Mouse (Mus musculus) CD4-positive helper T cell, adult 2 months (primary cell): ENCODE results near the gene Arpc4.

Experiments used
- DNase-seq: peaks from one replicate; pipeline ENCODE4 v3.0.0-alpha.2; 2012; ENCODE audit warnings: low read depth, missing footprints, low spot score

Arpc4 gene

DNA sequence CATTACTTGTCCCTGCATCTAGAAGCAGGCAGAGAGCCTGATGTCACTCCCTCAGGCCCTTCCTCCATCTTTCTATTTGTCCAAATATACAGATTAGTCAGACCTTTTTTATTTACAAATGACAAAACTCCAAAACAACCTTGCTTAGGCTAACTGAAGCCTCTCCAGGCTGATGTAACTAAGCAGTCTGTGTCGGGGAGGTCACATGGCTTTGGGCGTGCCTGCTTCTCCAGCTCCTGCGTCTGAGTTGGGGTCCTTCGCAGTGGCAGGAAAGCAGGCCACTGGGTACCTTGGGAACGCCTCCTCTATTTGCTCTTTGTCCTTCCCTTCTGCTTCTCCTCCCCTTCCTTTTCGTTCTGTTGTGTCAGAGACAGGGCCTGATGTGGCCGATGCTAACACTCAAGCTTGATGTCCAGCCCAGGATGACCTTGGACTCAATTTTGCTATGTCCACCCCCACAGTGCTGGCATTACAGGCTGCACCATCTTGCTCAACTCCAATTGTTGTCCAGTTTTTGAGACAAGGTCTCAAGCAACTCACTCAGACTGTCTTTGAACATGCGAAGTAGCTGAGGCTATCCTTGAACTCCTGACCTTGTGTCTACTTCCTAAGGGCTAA is 13.3 kb upstream of the Arpc4 start:
- DNase-seq: no peak

DNA sequence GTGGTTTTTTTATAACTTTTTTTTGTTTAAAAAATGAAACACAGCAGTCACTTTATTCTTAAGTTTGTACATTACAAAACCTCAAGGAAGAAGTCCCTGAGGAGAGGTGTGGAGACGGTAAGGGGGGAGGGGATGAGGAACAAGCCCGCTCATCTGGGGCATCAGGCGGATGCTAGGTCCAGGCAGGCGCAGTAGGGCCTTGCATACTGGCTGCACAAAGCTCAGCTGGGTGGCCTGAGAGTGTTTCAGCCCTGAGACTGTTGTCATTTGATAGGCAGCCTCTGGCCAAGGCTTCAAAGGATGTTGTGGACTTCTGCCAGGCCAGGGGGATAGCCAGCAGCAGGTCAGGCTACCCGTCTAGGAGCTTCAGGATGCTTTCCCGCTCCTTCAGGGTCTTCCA is 11.3 kb upstream of the Arpc4 start:
- no peak for DNase-seq

DNA sequence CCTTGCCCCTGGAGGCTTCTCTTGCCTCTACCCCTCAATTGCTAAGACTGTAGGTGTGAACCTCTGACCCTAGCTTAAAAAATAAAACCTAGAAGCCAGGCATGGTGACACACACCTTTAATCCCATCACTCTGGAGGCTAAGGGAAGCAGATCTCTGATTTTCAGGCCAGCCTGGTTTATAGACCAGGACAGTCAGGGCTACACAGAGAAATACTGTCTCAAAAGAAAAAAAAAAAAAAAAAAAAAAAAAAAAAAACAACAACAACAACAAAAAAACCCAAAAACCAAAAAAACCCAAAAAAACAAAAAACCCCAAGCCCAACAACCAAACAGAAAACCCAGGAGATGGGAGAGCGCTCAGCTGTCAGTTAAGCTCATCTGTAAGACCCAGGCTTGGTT is 10.3 kb upstream of the Arpc4 start:
- DNase-seq: no peak

DNA sequence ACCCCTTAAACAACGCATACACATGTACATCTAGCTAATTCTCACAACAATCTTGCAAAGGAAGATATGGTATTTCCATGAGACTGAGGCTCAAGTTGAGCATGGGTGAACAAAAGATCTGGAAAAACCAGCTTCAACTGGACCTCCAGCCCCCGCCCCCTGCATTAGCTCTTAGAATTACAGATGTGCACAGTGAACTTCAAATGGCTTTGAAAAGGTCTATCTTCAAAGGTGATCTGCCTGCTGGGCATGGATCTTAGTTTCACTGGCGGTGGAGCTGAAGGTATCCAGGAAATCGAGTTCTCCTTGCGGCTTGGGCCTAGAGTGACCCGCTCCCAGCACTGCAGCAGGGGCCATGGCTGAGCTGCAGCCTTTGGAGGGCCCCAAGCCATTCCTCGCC is 9.8 kb upstream of the Arpc4 start:
- DNase-seq: no peak

DNA sequence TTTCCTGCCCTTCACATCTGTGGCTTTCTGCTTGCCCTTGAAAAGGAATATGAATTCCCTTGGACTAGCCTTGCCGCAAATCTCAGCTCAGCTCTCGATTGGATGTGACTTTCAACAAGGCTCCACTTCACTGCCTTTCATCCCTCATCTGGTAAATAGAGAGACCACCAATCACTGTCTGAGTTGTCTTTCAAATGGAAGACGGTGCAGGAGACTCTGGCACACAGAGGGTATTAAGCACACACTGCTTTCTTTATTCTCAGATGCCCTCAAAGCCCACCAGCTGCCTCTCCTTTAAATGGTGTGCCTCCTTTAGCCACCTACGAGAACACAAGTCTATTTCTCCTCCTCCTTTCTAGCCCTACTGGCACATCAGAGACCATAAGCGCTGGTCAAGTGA is 9.3 kb upstream of the Arpc4 start:
- no peak for DNase-seq

DNA sequence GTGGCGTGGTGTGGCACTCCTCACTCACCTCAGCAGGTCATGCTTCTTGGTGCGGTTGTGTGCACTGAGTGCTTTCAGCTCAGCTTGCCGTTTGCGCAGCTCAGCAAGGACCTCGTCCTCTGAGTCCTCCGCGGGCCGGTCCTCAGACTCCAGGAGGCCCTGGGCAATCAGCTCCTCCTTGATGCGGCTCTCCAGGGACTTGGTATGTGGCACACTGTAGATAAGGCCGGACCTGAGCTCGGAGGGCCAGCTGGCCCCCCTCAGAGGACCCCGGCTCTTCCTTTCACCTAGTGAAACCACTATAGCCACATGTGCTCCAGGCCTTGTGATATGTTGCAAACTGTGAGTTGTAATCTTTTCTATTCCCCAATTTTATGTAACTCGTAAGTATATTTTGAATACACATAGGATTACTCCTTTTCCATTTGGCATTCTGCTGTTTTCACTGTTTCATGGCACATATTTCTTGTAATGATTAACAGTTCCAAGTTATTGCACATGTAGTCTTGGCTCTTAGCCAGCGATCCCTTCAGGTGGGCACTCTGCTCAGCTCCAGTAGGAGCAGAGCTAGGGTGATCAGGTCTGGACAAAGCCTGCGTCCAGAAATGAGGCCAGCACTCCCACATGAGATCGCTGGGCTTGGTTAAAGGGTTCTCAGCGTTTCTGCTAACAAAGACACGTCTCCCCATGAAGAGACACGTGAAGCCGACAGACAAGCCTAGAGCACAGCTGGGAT is 7.6 kb upstream of the Arpc4 start:
- DNase-seq: no peak

DNA sequence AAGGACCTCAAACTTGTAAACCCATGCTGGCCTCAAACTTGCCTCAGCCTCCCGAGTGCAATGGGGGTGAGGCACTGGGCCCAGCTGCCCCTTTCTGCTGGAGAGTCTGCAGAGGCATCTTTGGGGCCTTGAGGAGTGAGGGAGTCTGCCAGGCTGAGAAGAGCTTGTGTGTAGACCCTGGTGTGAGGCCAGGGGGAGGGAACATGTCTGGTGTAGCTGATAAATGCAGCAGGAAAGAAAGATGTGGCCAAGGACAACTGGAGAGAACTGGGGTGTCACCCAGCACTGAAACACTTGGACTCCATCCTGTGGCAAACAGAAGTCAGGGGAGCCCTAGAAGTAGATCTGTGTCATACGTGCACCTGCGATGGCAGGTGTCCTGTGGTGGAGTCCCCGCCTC is 4.4 kb upstream of the Arpc4 start:
- DNase-seq: no peak

DNA sequence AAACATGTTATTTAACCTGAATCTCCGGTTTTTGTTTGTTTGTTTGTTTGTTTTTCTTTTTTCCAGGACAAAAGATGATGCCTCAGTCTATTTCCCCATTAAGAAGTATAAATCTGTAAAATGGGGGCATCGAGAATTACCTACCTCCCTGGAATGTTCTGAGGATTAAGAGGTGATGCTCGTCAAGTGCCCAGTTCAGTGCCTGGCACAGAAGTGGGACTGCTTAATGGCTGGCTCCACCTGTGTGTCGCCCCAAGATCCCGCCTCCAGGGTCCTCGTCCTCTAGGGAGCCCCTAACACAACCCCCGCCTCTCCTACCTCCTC is 781 bp upstream of the Arpc4 start:
- no peak for DNase-seq

DNA sequence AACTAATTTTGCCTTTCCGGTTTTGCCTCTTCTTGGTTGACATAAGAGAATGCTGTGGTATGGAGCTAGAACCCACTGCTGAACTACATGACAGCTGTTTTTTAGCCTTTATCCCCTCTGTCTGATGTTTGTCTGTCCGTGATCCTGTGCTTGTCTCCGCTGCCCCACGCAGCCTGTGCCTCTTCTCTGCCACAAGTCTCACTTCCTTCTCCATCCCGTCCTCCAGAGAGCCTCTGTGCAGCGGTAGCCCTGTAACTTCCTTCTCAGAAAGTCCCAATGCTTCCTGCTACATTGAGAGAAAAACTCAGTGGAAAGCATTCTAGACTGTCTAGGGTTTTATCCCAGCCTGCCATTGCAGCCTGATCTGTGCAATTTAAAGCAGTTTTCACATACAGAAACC is 1.3 kb downstream of the Arpc4 start:
- peak; percentile 7 for DNase-seq

DNA sequence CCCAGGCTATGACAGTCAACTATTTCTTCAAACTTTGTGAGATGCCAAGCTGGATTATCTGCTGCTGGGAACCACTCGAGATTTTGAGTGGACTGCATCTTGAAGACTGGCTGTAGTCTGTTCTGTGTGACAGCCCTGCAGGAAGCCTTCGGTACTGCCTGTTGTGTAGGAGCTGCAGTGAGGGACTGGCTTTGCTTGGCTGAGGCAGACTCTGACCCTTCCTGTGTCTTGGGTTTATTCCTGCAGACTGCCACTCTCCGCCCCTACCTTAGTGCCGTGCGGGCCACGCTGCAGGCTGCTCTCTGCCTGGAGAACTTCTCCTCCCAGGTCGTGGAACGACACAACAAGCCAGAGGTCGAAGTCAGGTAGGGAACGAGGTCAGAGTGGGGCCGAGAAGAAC is 2.6 kb downstream of the Arpc4 start:
- no peak for DNase-seq

DNA sequence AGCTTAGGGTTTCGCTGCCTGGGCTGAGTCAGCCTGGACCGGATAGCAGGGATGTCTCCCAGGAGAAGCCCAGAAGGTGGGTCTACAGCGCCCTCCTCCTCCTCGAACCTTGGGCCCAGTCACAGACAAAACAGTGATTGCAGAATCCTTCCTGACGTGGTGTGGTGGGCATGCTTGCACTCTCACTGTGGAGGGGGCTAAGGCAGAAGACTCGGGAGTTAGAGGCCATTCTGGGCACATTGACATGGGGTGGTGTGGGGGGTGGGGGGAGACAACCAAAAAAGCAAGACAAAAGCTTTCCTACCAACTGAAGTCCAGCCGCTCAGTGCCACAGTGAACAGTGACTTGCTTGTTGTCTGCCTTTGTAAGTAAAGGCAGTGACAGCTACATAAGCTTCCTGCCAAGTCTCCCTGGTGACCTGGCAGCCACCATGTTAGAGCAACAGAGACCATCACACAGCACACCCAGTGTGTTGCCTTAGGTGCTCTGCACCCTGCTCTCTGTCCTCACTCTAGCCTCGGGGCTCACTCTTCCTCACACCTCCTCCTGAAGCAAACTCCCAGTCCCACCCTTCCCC is 6.5 kb downstream of the Arpc4 start:
- no peak for DNase-seq

DNA sequence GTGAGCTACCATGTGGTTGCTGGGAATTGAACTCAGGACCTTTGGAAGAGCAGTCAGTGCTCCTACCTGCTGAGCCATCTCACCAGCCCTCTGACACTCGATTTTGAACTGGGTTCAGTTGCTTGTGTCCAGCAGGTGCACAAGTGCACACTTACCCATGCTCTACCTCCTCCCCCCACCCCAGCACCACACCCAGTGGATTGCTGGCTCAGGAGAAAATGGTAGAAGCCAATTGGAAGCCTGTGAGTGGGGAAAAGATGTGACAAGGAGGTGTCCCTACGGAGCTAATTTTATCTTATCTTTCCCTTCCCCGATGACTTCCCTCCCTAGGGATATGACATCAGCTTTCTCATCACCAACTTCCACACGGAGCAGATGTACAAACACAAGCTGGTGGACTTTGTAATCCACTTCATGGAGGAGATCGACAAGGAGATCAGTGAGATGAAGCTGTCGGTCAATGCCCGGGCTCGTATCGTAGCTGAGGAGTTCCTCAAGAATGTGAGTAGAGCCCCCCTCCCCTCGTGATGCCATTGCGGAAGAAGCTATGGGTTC is 7.3 kb downstream of the Arpc4 start:
- no peak for DNase-seq

DNA sequence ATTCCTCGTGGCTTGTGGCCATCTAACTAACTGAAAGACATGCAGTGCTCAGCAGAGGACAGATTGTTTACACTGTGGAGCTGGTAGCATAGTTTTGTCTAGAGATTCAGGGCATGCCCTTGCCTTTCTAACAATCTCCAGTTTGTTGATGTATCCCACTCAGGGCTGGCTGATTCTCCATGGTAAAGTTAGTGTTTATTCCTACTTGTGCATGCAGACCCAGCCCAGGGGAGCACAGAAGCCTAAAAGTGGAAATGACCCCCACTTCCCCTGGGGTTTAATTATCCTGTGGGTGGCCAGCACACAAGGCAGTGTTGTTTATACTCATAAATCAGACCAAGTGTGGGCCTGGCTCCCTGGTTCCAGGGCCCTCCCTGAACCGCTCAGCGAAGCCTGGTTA is 8.1 kb downstream of the Arpc4 start:
- no peak for DNase-seq

DNA sequence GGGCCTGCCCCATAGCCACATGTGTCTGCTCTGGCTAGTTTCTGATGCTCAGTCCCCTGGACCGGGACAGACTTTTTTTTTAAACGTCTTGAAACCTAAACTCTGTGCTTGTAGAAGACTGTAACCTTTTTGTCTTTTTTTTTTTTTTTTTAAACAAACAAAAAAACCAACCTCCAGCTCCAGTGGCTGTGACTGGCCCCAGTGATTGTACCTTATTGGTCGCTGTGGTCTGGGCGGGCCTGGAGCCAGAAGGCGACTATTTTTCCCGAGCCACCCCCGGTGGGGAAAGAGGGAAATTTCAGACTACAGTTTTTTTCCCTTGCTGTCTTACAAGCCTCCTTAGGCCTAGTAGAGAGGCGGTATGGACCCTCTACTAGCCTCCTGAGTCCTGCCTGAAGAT is 11.0 kb downstream of the Arpc4 start, which contains the start of gene Ttll3:
Ttll3 (plus strand) TSS at position 301 of the 400 bp plus-strand sequence.
- DNase-seq: no peak

DNA sequence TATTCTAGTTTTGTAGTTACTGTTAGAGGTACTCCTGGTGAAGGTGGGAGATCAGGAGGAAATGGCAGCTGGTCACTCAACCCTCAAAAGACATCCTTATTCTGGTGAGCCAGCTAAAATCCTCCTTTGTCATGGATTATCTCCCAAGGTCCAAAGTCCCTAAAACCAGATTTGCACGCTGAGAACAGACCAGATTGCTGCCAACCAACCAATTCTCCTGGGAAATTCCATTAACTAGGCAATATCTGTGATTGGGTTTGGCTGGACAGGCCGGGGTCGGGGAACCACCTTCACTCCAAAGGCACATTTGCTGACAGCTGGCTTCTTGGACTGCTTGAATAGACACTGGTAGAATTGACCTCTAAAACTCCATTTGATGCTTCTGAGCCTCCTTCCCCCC is 12.8 kb downstream of the Arpc4 start:
- no peak for DNase-seq

DNA sequence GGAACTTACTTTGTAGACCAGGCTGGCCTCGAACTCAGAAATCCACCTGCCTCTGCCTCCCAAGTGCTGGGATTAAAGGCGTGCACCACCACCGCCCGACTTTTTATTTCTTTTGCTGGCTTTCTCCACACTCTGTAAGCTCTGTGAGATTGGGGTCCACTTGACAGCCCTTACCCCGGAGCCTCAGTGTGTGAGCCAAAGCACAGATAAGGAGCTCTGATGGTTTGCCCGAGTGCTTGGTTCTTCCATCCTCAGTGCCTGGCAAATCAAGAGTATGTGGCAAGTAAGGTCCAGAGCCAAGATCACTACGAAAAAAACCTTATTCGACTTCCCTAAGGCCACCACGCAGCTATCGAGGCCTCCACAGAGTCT is 14.1 kb downstream of the Arpc4 start:
- DNase-seq: no peak

DNA sequence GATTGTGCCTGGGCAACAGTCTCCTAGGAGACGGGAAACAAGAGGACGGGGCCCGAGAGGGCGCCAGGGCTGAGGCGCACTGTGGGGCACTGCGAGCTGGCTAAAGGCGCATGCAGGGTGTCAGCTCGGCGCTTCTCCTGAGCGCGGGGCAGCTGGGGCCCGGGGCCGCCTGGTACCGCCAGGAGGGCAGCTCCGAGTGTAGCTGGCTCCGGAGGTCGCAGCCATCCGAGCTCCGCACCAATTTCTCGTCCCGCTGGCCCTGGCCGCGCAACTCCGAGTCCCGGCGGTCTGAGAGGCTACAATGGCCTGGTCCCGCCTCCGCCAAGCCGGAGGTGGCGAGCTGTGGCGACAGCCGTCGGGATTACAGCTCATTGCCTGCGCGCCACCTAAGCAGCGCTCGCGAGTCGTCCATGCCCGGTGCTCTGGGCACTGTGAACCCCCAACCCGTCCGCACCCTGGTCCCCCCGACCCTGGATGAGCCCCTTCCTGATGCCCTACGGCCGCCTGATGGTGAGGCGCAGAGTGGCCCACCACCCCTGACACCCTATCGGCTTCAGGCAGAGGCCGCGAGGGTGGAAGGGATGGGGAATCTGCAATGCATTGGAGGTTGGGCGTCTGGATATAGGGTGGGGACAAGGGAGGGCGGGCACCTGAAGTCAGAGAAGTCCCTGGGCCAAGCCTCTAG is 14.6 kb downstream of the Arpc4 start:
- no peak for DNase-seq

DNA sequence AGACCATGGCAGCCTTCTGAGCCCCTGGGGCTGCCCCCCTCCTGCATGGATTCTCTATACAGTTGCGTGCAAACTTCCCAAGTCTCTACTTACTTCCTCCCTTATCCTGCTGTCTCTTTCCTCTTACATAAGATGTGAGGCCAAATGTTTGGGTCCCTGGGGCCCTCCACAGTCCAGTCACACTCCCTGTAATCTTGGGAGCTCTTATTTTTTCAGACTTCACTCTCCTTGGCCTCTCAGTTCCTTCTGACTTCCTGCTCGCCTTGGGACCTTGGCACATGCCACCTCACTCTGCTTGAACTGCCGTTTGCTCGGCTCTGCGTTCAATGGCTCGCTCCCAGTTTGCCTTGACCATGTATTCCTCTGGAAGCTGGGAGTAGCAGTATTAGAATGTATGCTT is 16.0 kb downstream of the Arpc4 start:
- no peak for DNase-seq

DNA sequence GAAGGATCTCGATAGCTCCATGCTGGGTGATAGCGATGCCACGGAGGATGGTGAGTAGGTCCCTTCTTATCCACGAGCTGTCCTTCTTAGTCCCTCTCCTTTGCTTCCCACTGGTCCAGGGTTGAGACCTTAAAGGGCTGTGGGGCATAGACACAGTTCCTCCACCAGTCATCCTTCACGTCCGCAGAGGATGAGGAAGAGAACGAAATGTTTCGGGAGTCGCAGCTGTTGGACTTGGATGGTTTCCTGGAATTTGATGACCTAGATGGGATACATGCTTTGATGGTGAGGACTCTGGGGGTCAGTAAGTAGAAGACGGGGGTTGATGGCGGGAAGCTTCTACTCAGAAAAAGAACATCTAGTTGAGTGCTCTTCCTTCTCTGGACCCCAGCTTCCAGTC is 16.9 kb downstream of the Arpc4 start:
- no peak for DNase-seq

DNA sequence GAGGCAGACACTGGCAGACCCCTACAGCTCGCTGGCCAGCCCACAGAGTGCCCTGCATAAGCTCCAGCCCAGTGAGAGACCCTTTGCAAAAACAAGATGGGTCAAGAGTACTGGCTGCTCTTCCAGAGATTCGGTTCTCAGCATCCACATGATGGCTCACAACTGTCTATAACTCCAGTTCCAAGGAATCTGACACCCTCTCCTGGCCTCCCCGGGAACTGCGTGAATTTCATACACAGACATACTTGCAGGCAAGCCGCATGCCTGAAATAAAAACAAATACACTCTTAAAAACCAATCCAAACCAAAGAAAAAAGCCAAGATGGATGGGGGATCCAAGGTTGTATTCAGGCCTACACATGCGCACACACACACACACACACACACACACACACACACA is 17.6 kb downstream of the Arpc4 start:
- DNase-seq: no peak

DNA sequence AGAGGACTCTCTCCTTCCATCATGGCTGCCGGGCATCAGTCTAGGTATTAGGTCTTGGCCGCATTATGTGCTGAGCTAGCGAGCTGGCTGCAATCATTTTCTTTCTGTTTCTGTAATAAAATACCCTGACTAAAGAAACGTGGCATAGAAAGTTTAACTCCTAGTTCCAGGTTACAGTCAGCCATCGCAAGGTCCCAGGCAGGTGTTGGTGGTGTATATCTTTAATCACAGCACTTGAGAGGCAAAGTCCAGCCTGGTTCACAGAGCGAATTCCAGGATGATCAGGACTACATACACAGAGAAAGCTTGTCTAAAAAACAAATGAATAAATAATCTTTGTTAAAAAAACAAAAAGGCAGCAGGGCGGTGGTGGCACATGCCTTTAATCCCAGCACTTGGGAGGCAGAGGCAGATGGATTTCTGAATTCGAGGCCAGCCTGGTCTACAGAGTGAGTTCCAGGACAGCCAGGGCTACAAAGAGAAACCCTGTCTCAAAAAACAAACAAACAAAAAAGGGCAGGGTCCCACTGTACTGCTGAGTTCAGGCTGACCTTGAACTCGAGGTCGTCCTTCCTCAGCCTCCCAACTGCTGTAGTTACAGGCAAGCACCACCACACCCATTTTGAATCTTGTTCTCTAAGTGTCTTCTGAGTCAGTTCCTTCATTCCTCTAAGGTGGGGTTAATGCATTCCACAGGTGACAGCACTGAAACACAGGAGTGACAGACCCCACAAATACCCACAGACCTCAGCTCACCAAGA is 18.5 kb downstream of the Arpc4 start:
- no peak for DNase-seq

DNA sequence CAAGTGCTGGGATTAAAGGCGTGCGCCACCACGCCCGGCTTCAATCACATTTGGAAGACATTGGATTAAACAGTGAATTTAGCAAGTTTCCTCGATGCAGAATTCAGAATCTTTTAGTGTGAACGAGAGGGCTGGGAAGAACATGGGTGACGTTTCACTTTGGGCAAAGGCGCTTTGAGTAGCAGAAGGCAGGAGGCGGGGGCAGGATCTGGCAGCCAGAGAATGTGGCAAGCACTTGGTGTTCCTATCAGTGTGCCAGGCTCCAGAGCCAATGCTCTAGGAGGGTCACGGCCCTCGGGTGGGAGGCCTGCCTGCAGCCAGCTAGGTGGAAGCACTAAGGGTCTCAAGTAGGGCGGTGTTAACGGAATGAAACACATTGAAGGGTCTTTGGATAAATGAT is 24.2 kb downstream of the Arpc4 start:
- DNase-seq: no peak
